Mouse (Mus musculus): ENCODE results near the gene Arpp21. TPM values are rescaled to one million over a fixed set of nuclear protein-coding genes. Genes with fewer than 3 reads are reported as not detected.

Arpp21 gene
- polyA plus RNA-seq, 1 experiment from 2014 or later: 32.7 TPM

DNA sequence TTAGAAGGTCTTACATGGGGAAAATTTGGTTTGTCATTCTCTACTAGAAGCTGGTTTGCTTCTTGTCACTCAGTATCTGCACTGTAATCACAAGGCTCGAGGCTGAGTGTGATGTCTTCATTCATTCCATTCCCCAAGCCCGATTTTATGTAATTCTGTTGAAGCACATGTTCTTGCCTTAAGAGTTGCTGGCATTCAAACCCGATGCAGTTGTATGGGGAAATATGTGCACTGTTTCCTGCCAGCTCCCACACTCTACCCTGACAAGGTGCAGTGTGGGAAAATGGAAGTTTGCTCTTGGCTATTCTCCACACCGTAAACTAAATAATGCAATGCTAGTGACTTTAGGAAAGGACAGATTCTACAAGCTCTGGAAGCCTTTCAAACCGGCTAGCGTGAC is 37.4 kb downstream of the Arpp21 start:
- Histone ChIP-seq H3K9me3 (ENCODE audit: control insufficient read depth, low read length) (no peaks in the 10 kb centered on the region), H3K4me3 (ENCODE audit: low read depth, low read length) (no peak overlapping the region), H3K4me1 (ENCODE audit: control insufficient read depth, insufficient read depth, low read length) (no peaks in the 10 kb centered on the region), H3K9ac (ENCODE audit: low read depth, low read length) (no peak overlapping the region), H3K27me3 (replicated peaks; ENCODE audit: control insufficient read depth, insufficient read depth, low read length) (no peaks in the 10 kb centered on the region), H3K36me3 (ENCODE audit: control insufficient read depth, insufficient read depth, low read length) (no peaks in the 10 kb centered on the region), H3K4me2 (ENCODE audit: low read depth, low read length) (no peak overlapping the region), H3K27ac (replicated peaks; ENCODE audit: low read depth, low read length) (no peak overlapping the region)
- ATAC-seq (ENCODE audit: low read depth) (no peak), DNase-seq (ENCODE audit: low spot score) (no peak)
- WGBS: 77% methylated on average over 6 of the region's 6 CpGs

DNA sequence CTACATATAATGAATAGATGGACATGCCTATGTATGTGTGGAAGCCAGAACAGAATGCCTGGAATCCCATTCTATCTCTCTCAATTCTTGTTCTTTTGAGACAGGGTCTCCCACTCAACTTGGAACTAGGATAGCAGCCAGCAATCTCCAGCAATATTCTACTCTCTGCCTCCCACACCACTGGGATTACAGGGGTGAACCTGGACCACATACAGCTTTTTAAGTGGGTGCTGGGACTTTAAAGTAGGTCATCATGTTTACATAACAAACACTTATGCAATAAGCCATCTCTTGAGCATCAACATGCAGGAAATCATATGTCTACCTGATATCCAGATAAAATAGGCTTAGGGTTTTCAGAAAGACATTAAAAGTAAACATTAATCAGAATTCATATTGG is 41.7 kb downstream of the Arpp21 start:
- H3K27ac ChIP-seq (replicated peaks; ENCODE audit: low read depth, low read length): no peak overlapping the region
- no peak overlapping the region for H3K4me2 ChIP-seq (ENCODE audit: low read depth, low read length)
- H3K9me3 ChIP-seq (ENCODE audit: control insufficient read depth, low read length): no peaks in the 10 kb centered on the region
- ATAC-seq (ENCODE audit: low read depth): no peak
- DNase-seq (ENCODE audit: low spot score): no peak
- H3K27me3 ChIP-seq (replicated peaks; ENCODE audit: control insufficient read depth, insufficient read depth, low read length): no peaks in the 10 kb centered on the region
- H3K9ac ChIP-seq (ENCODE audit: low read depth, low read length): no peak overlapping the region
- H3K36me3 ChIP-seq (ENCODE audit: control insufficient read depth, insufficient read depth, low read length): no peaks in the 10 kb centered on the region
- H3K4me1 ChIP-seq (ENCODE audit: control insufficient read depth, insufficient read depth, low read length): no peaks in the 10 kb centered on the region
- no peak overlapping the region for H3K4me3 ChIP-seq (ENCODE audit: low read depth, low read length)

DNA sequence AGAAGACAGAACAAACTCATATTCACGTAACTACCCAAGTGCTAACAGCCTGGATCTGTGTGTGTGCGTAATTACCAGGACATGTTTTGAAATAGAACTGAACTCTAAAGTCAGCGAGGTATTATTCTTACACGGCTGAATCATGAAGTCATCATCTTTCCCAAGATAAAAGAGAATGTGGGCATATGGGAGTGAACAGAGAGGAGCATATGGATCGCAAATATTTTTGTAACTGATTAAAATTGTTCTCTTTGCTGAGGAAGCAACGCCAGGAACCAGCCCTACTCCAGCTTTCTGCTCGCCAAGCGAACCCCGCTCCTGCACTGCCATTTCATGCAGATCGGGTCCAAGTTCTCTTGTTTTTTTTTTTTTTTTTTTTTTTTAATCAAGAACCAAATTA is 46.3 kb downstream of the Arpp21 start:
- H3K27ac ChIP-seq (replicated peaks; ENCODE audit: low read depth, low read length): no peak overlapping the region
- no peak overlapping the region for H3K4me2 ChIP-seq (ENCODE audit: low read depth, low read length)
- no peak overlapping the region for H3K9ac ChIP-seq (ENCODE audit: low read depth, low read length)
- no peaks in the 10 kb centered on the region for H3K9me3 ChIP-seq (ENCODE audit: control insufficient read depth, low read length)
- no peak overlapping the region for H3K4me3 ChIP-seq (ENCODE audit: low read depth, low read length)
- DNase-seq (ENCODE audit: low spot score) (no peak), ATAC-seq (ENCODE audit: low read depth) (no peak)
- 0 out of 2 replicates have a peak, but pooled peaks cover 3% of the 10 kb centered on the region for H3K27me3 ChIP-seq (replicated peaks; ENCODE audit: control insufficient read depth, insufficient read depth, low read length)
- H3K36me3 ChIP-seq (ENCODE audit: control insufficient read depth, insufficient read depth, low read length): no peaks in the 10 kb centered on the region
- WGBS: 66% methylated on average over 10 of the region's 10 CpGs
- peaks cover 15% of the 10 kb centered on the region for H3K4me1 ChIP-seq (ENCODE audit: control insufficient read depth, insufficient read depth, low read length)

DNA sequence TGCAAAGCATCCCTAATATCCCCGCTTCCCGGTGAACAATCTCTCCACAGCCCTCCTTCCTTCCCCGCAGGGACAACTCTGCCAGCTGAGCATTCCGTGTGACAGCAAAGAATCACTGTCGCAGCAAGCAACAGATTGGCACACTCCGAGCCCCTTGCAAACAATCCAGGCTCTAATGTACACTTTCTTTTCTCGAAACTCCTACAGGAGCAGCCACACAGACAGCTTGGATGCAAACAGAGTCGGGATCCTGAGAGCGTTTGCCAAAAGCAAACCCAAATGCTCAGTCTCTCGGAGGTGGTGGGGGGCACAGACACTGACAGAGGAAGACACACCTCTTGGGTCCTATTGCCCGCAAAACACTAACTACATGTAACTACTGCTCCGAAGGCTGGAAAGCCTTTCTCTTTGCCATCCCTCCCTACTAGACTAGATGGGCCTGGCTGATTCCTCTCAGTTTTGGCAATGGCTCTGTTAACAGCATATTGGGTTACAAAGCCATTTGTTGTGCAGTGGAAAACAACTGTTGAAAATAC is 47.3 kb downstream of the Arpp21 start:
- Histone ChIP-seq H3K27me3 (replicated peaks; ENCODE audit: control insufficient read depth, insufficient read depth, low read length) (0 out of 2 replicates have a peak, but pooled peaks cover 3% of the 10 kb centered on the region), H3K36me3 (ENCODE audit: control insufficient read depth, insufficient read depth, low read length) (no peaks in the 10 kb centered on the region), H3K9me3 (ENCODE audit: control insufficient read depth, low read length) (no peaks in the 10 kb centered on the region), H3K4me3 (ENCODE audit: low read depth, low read length) (no peak overlapping the region), H3K9ac (ENCODE audit: low read depth, low read length) (no peak overlapping the region), H3K27ac (replicated peaks; ENCODE audit: low read depth, low read length) (no peak overlapping the region), H3K4me1 (ENCODE audit: control insufficient read depth, insufficient read depth, low read length) (peaks cover 15% of the 10 kb centered on the region), H3K4me2 (ENCODE audit: low read depth, low read length) (no peak overlapping the region)
- 34% methylated on average over 12 of the region's 12 CpGs for WGBS
- DNase-seq (ENCODE audit: low spot score): no peak
- ATAC-seq (ENCODE audit: low read depth): no peak

DNA sequence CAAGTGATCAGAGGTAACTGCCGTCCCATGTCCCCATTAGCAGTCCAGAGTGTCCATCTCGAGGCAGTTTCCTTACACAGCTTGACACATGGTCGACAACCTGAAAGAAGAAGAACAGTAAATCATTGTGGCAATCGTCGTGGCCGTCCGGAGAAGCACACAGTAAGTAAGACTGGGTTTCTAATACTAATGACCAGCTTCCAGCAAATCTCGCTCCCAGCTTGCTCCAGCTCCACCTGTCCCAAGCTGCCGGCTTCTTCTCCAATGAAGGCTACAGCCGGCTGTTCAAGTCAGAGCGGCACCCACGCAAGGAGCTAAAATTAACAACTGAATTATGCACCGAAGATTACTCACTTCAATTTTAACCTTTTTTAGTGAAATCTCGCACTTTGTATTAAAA is 48.1 kb downstream of the Arpp21 start:
- 0 out of 2 replicates have a peak, but pooled peaks cover 3% of the 10 kb centered on the region for H3K27me3 ChIP-seq (replicated peaks; ENCODE audit: control insufficient read depth, insufficient read depth, low read length)
- H3K9ac ChIP-seq (ENCODE audit: low read depth, low read length): peak overlapping the region; percentile 30
- peak overlapping the region; percentile 48 for H3K4me2 ChIP-seq (ENCODE audit: low read depth, low read length)
- WGBS: 38% methylated on average over 14 of the region's 14 CpGs
- H3K27ac ChIP-seq (replicated peaks; ENCODE audit: low read depth, low read length): no peak overlapping the region
- H3K4me1 ChIP-seq (ENCODE audit: control insufficient read depth, insufficient read depth, low read length): peaks cover 15% of the 10 kb centered on the region
- ATAC-seq (ENCODE audit: low read depth): peak; percentile 55; the same call in 1 of the 2 replicates
- H3K36me3 ChIP-seq (ENCODE audit: control insufficient read depth, insufficient read depth, low read length): no peaks in the 10 kb centered on the region
- peak; percentile 42 for DNase-seq (ENCODE audit: low spot score)
- peak overlapping the region; percentile 24 for H3K4me3 ChIP-seq (ENCODE audit: low read depth, low read length)
- H3K9me3 ChIP-seq (ENCODE audit: control insufficient read depth, low read length): no peaks in the 10 kb centered on the region

DNA sequence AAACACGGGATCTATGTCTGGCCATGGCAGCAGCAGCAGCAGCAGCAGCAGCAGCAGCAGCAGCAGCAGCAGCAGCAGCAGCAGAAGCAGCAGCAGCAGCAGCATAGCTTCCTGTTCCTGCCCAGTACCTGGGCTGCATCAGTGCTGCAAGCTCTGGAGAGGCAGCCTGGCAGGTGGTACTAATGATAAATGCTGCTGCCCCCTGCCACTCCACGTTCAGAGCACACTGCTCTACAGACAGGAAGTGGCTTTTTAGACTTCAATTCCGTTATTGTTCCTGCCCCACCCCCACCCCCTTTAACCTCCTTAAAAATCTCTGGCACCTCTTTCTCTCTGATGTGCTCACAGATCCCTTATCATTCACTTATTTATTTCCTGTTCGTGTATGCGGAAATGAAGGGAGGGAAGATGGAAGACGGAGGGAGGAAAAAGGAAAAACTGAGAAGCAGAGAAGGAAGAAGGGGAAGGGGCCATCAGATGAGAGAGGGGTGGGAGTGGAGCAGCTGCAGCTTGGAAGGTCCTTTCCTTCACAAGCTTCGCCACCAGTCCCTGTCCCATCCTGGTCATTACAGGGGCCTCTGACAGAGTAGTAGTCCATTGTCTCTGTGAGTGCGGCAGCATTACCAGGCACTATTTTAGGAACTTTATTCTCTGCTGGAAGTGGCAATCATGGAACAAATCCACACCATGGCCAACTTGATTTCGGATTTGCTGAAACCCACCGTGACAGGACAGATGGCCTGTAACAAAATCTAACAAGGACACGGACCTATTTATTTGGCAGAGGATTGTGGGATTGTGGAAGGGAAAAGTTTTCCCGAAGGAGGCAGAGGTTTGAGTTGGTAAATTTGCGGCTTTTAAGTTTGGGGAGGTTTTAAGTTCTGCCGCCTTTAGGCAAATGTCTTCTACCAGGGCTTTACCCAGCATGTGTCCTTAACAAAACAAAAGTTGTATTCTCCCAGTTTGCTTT is 49.1 kb downstream of the Arpp21 start:
- Histone ChIP-seq H3K4me3 (ENCODE audit: low read depth, low read length) (peak overlapping the region; percentile 24), H3K27ac (replicated peaks; ENCODE audit: low read depth, low read length) (peak overlapping the region; percentile 28; the same call in 1 of the 2 replicates), H3K9me3 (ENCODE audit: control insufficient read depth, low read length) (no peaks in the 10 kb centered on the region), H3K4me2 (ENCODE audit: low read depth, low read length) (peak overlapping the region; percentile 48), H3K27me3 (replicated peaks; ENCODE audit: control insufficient read depth, insufficient read depth, low read length) (0 out of 2 replicates have a peak, but pooled peaks cover 3% of the 10 kb centered on the region), H3K9ac (ENCODE audit: low read depth, low read length) (peak overlapping the region; percentile 30; the same call in 1 of the 2 replicates), H3K36me3 (ENCODE audit: control insufficient read depth, insufficient read depth, low read length) (no peaks in the 10 kb centered on the region), H3K4me1 (ENCODE audit: control insufficient read depth, insufficient read depth, low read length) (peaks cover 15% of the 10 kb centered on the region)
- ATAC-seq (ENCODE audit: low read depth): peak; percentile 55
- DNase-seq (ENCODE audit: low spot score): peak; percentile 59
- 13% methylated on average over 14 of the region's 14 CpGs for WGBS

DNA sequence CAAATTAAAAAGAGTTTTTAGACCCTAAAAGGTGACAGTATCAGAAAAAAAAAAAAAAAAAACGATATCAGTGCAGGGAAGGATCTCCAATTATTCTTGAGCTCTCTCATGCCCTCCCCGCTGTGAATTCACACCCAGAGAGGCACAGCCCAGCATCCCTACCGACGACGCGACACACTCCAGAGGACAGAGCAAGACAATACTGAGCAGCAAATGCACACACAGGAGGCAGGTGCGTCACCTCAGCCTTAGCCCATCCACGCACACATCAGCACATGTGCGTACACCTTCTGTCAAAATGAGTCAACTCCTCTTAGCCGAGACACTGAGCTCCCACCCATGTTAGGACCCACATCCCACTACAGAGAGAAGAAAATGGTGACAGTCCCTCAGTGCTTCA is 50.0 kb downstream of the Arpp21 start:
- Histone ChIP-seq H3K4me1 (ENCODE audit: control insufficient read depth, insufficient read depth, low read length) (peaks cover 15% of the 10 kb centered on the region), H3K9ac (ENCODE audit: low read depth, low read length) (no peak overlapping the region), H3K9me3 (ENCODE audit: control insufficient read depth, low read length) (no peaks in the 10 kb centered on the region), H3K27ac (replicated peaks; ENCODE audit: low read depth, low read length) (no peak overlapping the region), H3K36me3 (ENCODE audit: control insufficient read depth, insufficient read depth, low read length) (no peaks in the 10 kb centered on the region), H3K4me3 (ENCODE audit: low read depth, low read length) (no peak overlapping the region), H3K27me3 (replicated peaks; ENCODE audit: control insufficient read depth, insufficient read depth, low read length) (0 out of 2 replicates have a peak, but pooled peaks cover 3% of the 10 kb centered on the region), H3K4me2 (ENCODE audit: low read depth, low read length) (peak overlapping the region; percentile 48; the same call in 1 of the 2 replicates)
- WGBS: 69% methylated on average over 10 of the region's 10 CpGs
- DNase-seq (ENCODE audit: low spot score) (no peak), ATAC-seq (ENCODE audit: low read depth) (no peak)

DNA sequence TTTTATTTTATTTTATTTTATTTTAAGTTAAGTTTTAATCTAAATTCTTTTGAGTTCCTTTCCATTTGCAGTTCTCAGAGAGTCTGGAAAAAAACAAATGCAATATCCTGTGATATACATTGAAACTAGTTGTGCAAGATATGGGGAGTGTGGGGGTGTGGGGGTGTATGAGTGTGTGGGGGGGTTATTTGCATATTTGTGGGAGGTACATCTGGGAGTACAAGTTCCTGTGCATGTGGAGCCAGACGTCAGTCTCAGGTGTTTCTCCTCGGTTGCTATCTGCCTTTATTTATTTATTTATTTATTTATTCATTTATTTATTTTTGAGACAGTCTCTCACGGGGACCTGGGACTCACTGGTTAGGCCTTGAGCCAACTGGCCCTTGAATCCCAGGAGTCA is 53.0 kb downstream of the Arpp21 start:
- H3K4me2 ChIP-seq (ENCODE audit: low read depth, low read length): no peak overlapping the region
- ATAC-seq (ENCODE audit: low read depth) (no peak), DNase-seq (ENCODE audit: low spot score) (no peak)
- peaks cover 14% of the 10 kb centered on the region for H3K4me1 ChIP-seq (ENCODE audit: control insufficient read depth, insufficient read depth, low read length)
- no peaks in the 10 kb centered on the region for H3K36me3 ChIP-seq (ENCODE audit: control insufficient read depth, insufficient read depth, low read length)
- no peak overlapping the region for H3K27ac ChIP-seq (replicated peaks; ENCODE audit: low read depth, low read length)
- H3K4me3 ChIP-seq (ENCODE audit: low read depth, low read length): no peak overlapping the region
- H3K27me3 ChIP-seq (replicated peaks; ENCODE audit: control insufficient read depth, insufficient read depth, low read length): 0 out of 2 replicates have a peak, but pooled peaks cover 3% of the 10 kb centered on the region
- H3K9ac ChIP-seq (ENCODE audit: low read depth, low read length): no peak overlapping the region
- 61% methylated on average over 3 of the region's 3 CpGs for WGBS
- H3K9me3 ChIP-seq (ENCODE audit: control insufficient read depth, low read length): no peaks in the 10 kb centered on the region

All from embryonic facial prominence, embryonic 14.5 days (tissue).